Mouse (Mus musculus) CH12.LX (cell line): ENCODE measurements around the gene Sec1. TPM values are rescaled to one million over a fixed set of nuclear protein-coding genes. Genes with fewer than 3 reads are reported as not detected.
A peak's percentile ranks its signal among the peaks of the same experiment; 100 is the strongest.

Experiments
- DNase-seq: peaks from one replicate; pipeline ENCODE4 v3.0.0-alpha.2; 2013; ENCODE audit errors: extremely low read depth
- H3K27ac ChIP-seq: 2 replicates; pipeline ENCODE4 v1.5.1; 2012; ENCODE audit warnings: low read depth, mild to moderate bottlenecking, control low read depth, moderate library complexity; ENCODE audit not compliant: insufficient read depth
- H3K27me3 ChIP-seq: replicated peaks from 2 replicates; pipeline ENCODE3; 2012; ENCODE audit warnings: inconsistent platforms
- H3K36me3 ChIP-seq, 2 experiments: replicated peaks in 1 of 2; 2 replicates each; pipeline versions ENCODE3 to v1.6.1; 2012; ENCODE audit warnings: inconsistent platforms in 1 of 2, low read length in 1 of 2, mild to moderate bottlenecking in 1 of 2, mixed read lengths in 1 of 2, moderate library complexity in 1 of 2; ENCODE audit not compliant: control insufficient read depth in 1 of 2, insufficient read depth in 1 of 2
- H3K4me1 ChIP-seq, 2 experiments: 2 replicates each; pipeline ENCODE4 v1.6.1; 2012; ENCODE audit warnings: inconsistent platforms in 1 of 2, moderate library complexity in 1 of 2; ENCODE audit not compliant: insufficient read depth in 2 of 2, control insufficient read depth in 1 of 2
- H3K4me2 ChIP-seq: 2 replicates; pipeline ENCODE4 v1.6.1; 2012; ENCODE audit warnings: low read depth, mild to moderate bottlenecking, control low read depth; ENCODE audit not compliant: poor library complexity, insufficient read depth, severe bottlenecking
- H3K4me3 ChIP-seq, 3 experiments: fragments of 150-350 bp in 1 of 3; sonication (generic) in 1 of 3; replicated peaks in 1 of 3; 2 replicates each; pipeline versions ENCODE3 to v1.5.1; 2011 to 2012; ENCODE audit warnings: low read depth in 2 of 3, low read length in 2 of 3, mild to moderate bottlenecking in 2 of 3, moderate library complexity in 2 of 3, control low read depth in 1 of 3, improper control_type of control experiment in 1 of 3, inconsistent platforms in 1 of 3, mixed read lengths in 1 of 3; ENCODE audit not compliant: poor library complexity in 1 of 3
- H3K79me2 ChIP-seq: replicated peaks from 2 replicates; pipeline ENCODE4 v1.6.1; 2012; ENCODE audit warnings: mild to moderate bottlenecking, moderate library complexity; ENCODE audit not compliant: control insufficient read depth, poor library complexity, insufficient read depth, severe bottlenecking; ENCODE audit errors: extremely low read depth
- H3K9ac ChIP-seq: 2 replicates; pipeline ENCODE4 v1.6.1; 2012; ENCODE audit warnings: low read depth, mild to moderate bottlenecking, control low read depth, moderate library complexity; ENCODE audit not compliant: insufficient read depth
- H3K9me3 ChIP-seq: replicated peaks from 2 replicates; pipeline ENCODE3; 2012; ENCODE audit warnings: low read length, inconsistent platforms, mixed read lengths
- BHLHE40 ChIP-seq: IDR thresholded peaks from 2 replicates; pipeline ENCODE4 v1.6.1; 2011; ENCODE audit warnings: mild to moderate bottlenecking, low read depth, low read length, improper control_type of control experiment
- CHD1 ChIP-seq: IDR thresholded peaks from 2 replicates; pipeline ENCODE4 v1.6.1; 2012; ENCODE audit warnings: low read depth, low read length, improper control_type of control experiment, inconsistent platforms
- E2F4 ChIP-seq: IDR thresholded peaks from 2 replicates; pipeline ENCODE4 v1.6.1; 2011; ENCODE audit warnings: low read depth, low read length, improper control_type of control experiment; ENCODE audit not compliant: insufficient replicate concordance
- ELF1 ChIP-seq: IDR thresholded peaks from 2 replicates; pipeline ENCODE4 v1.6.1; 2014; ENCODE audit warnings: low read depth, mild to moderate bottlenecking, inconsistent platforms, low read length, improper control_type of control experiment
- EP300 ChIP-seq: IDR thresholded peaks from 2 replicates; pipeline ENCODE4 v1.6.1; 2011; ENCODE audit warnings: low read length, improper control_type of control experiment
- ETS1 ChIP-seq: conservative IDR thresholded peaks from 2 replicates; pipeline ENCODE4 v1.6.1; 2012; ENCODE audit warnings: low read depth, mild to moderate bottlenecking, inconsistent platforms, low read length, improper control_type of control experiment, moderate library complexity
- GABPA ChIP-seq: IDR thresholded peaks from 2 replicates; pipeline ENCODE4 v1.6.1; 2012; ENCODE audit warnings: low read depth, low read length, improper control_type of control experiment, inconsistent platforms; ENCODE audit not compliant: insufficient replicate concordance
- HCFC1 ChIP-seq: IDR thresholded peaks from 2 replicates; pipeline ENCODE4 v1.6.1; 2012; ENCODE audit warnings: low read depth, mild to moderate bottlenecking, inconsistent platforms, low read length, improper control_type of control experiment
- IRF4 ChIP-seq: IDR thresholded peaks from 2 replicates; pipeline ENCODE4 v1.6.1; 2014; ENCODE audit warnings: low read depth, mild to moderate bottlenecking, inconsistent platforms, low read length, improper control_type of control experiment
- JUND ChIP-seq: conservative IDR thresholded peaks from 2 replicates; pipeline ENCODE4 v1.6.1; 2011; ENCODE audit warnings: low read depth, low read length, improper control_type of control experiment
- KAT2A ChIP-seq: IDR thresholded peaks from 2 replicates; pipeline ENCODE4 v1.6.1; 2012; ENCODE audit warnings: low read length, improper control_type of control experiment, inconsistent platforms; ENCODE audit not compliant: insufficient replicate concordance
- MAFK ChIP-seq: IDR thresholded peaks from 2 replicates; pipeline ENCODE4 v1.6.1; 2011; ENCODE audit warnings: low read length, improper control_type of control experiment; ENCODE audit not compliant: insufficient replicate concordance
- MEF2A ChIP-seq: IDR thresholded peaks from 2 replicates; pipeline ENCODE4 v1.6.1; 2014; ENCODE audit warnings: low read depth, mild to moderate bottlenecking, inconsistent platforms, low read length, improper control_type of control experiment, borderline replicate concordance
- MXI1 ChIP-seq: IDR thresholded peaks from 2 replicates; pipeline ENCODE4 v1.6.1; 2011; ENCODE audit warnings: mild to moderate bottlenecking, low read depth, low read length, improper control_type of control experiment
- MYC ChIP-seq: IDR thresholded peaks from 2 replicates; pipeline ENCODE4 v1.6.1; 2011; ENCODE audit warnings: low read depth, mild to moderate bottlenecking, improper control_type of control experiment, low read length
- NELFE ChIP-seq: IDR thresholded peaks from 2 replicates; pipeline ENCODE4 v1.6.1; 2011; ENCODE audit warnings: low read depth, low read length, improper control_type of control experiment
- PAX5 ChIP-seq: IDR thresholded peaks from 2 replicates; pipeline ENCODE4 v1.6.1; 2012; ENCODE audit warnings: low read length, inconsistent platforms, mixed read lengths
- POLR2A ChIP-seq: IDR thresholded peaks from 2 replicates; pipeline ENCODE4 v1.6.1; 2011; ENCODE audit warnings: low read depth, mild to moderate bottlenecking, improper control_type of control experiment, low read length
- POLR2AphosphoS2 ChIP-seq: IDR thresholded peaks from 2 replicates; pipeline ENCODE4 v1.6.1; 2011; ENCODE audit warnings: low read depth, low read length, improper control_type of control experiment
- RAD21 ChIP-seq: IDR thresholded peaks from 2 replicates; pipeline ENCODE4 v1.6.1; 2011; ENCODE audit warnings: low read depth, mild to moderate bottlenecking, low read length, improper control_type of control experiment, moderate library complexity
- RCOR1 ChIP-seq: conservative IDR thresholded peaks from 2 replicates; pipeline ENCODE4 v1.6.1; 2012; ENCODE audit warnings: low read depth, mild to moderate bottlenecking, inconsistent platforms, low read length, improper control_type of control experiment
- SIN3A ChIP-seq: IDR thresholded peaks from 2 replicates; pipeline ENCODE4 v1.6.1; 2012; ENCODE audit warnings: low read length, improper control_type of control experiment, inconsistent platforms
- TBP ChIP-seq: conservative IDR thresholded peaks from 2 replicates; pipeline ENCODE4 v1.6.1; 2011; ENCODE audit warnings: low read depth, low read length, improper control_type of control experiment
- TCF12 ChIP-seq: IDR thresholded peaks from 2 replicates; pipeline ENCODE4 v1.6.1; 2014; ENCODE audit warnings: low read depth, mild to moderate bottlenecking, inconsistent platforms, low read length, improper control_type of control experiment
- UBTF ChIP-seq: IDR thresholded peaks from 2 replicates; pipeline ENCODE4 v1.6.1; 2012; ENCODE audit warnings: low read depth, mild to moderate bottlenecking, inconsistent platforms, low read length, improper control_type of control experiment, moderate library complexity
- USF1 ChIP-seq: IDR thresholded peaks from 2 replicates; pipeline ENCODE4 v1.6.1; 2014; ENCODE audit warnings: low read depth, mild to moderate bottlenecking, inconsistent platforms, low read length, improper control_type of control experiment
- ZC3H11A ChIP-seq: IDR thresholded peaks from 2 replicates; pipeline ENCODE4 v1.6.1; 2012; ENCODE audit warnings: low read depth, mild to moderate bottlenecking, inconsistent platforms, low read length, improper control_type of control experiment
- ZKSCAN1 ChIP-seq: IDR thresholded peaks from 2 replicates; pipeline ENCODE4 v1.6.1; 2012; ENCODE audit warnings: low read depth, inconsistent platforms, low read length, improper control_type of control experiment, borderline replicate concordance
- ZMIZ1 ChIP-seq: IDR thresholded peaks from 2 replicates; pipeline ENCODE4 v1.6.1; 2012; ENCODE audit warnings: low read depth, mild to moderate bottlenecking, inconsistent platforms, low read length, improper control_type of control experiment
- dilution Hi-C: fragments of 300-500 bp; cut with MboI; formaldehyde crosslinking; loops from 2 replicates; pipeline ENCODE4 v1.14.3; 2020; ENCODE audit warnings: low sequenced_read_pairs; ENCODE audit not compliant: extremely low pct_unique_long_range_greater_than_20kb, extremely low pct_ligation_motif_present
- in situ Hi-C: fragments of 300-500 bp; cut with MboI; formaldehyde crosslinking; loops from 3 replicates; pipeline ENCODE4 v1.14.3; 2019; ENCODE audit warnings: low sequenced_read_pairs, low pct_ligation_motif_present, low pct_unique_long_range_greater_than_20kb, mixed read lengths
- polyA plus RNA-seq: library from polyadenylated mRNA; unstranded; fragments of >175 nt; gene quantifications from 2 replicates; pipeline ENCODE4 v1.2.1, GENCODE M21; 2012; ENCODE audit warnings: low read depth; ENCODE audit not compliant: insufficient read length
- total RNA-seq, 2 experiments: library from RNA; depleted of rRNA; stranded (reverse); fragments of 300-350 nt in 1 of 2; fragments of >200 nt in 1 of 2; gene quantifications; 2 replicates each; pipeline ENCODE4 v1.2.3; 2012 to 2014

The Sec1 gene
- total and polyA plus RNA-seq, 3 experiments = 0.08 to 0.33 (median 0.26) TPM

DNA sequence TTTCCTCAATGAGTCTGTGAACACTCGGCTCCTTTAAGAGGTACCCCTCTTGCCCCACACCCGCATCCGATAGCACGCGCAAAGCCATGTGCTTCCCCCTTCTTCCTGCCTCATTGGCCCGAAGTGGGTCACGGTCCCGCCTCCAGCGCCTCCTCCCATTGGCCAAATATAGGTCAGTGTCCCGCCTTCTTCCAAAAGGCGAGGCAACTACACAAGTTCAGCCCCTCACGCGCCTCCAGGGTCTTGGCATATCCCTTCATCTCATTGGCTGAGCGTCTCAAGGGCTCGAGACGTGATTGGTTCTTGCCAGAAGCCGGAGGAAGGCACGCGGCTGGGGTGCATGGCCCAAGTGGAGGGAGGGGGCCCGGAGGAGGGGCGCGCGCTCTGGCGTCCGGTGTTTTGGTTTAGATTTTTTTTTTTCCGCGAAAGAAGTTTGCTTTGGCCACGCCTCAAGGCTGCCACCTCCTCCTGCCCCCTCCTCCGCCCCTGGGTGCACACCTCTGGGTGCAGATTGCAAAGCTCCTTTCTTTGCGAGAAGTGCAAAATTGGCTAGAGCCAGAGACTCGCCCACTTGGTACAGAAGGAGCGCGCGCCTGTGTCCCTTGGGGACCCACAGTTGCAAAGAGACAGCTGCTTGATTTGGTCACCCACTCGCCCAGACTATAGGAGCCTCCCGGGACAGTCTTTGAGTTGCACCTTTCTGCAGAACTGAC is 10.7 kb upstream of the Sec1 start, which contains the start of gene Dbp (continued):
- TF ChIP-seq EP300 = no peak
- TF ChIP-seq IRF4 = no peak
- TF ChIP-seq ZKSCAN1 = no peak
- TF ChIP-seq GABPA = no peak
- peak; percentile 99 for TF ChIP-seq MYC
- TF ChIP-seq POLR2AphosphoS2 = no peak
- no peak for TF ChIP-seq JUND
- TF ChIP-seq NELFE = no peak
- TF ChIP-seq MAFK = no peak
- peak; percentile 76 for TF ChIP-seq USF1
- TF ChIP-seq TCF12 = 0 out of 2 replicates have a peak, but pooled peaks have one; percentile 15
- TF ChIP-seq RAD21 = no peak
- no peak for TF ChIP-seq KAT2A
- TF ChIP-seq PAX5 = no peak
- 0 out of 2 replicates have a peak, but pooled peaks have one; percentile 5 for TF ChIP-seq E2F4
- TF ChIP-seq SIN3A = peak; percentile 78; the same call in 1 of the 2 replicates
- TF ChIP-seq ELF1 = peak; percentile 58
- TF ChIP-seq MXI1 = peak; percentile 87
- no peak for TF ChIP-seq POLR2A

GRCm38 (mm10) chr7:45704046-45704559 is 9.9 kb upstream of the Sec1 start:
- H3K4me2 ChIP-seq = peak overlapping the region; percentile 91
- no peaks in the 10 kb centered on the region for H3K27me3 ChIP-seq
- DNase-seq = peak; percentile 88
- H3K79me2 ChIP-seq = no peaks in the 10 kb centered on the region
- in situ Hi-C loops = no loop called here
- no peak for TF ChIP-seq ZC3H11A
- peak; percentile 80; the same call in 1 of the 2 replicates for TF ChIP-seq MYC
- peak; percentile 80 for TF ChIP-seq POLR2A
- no peak for TF ChIP-seq ELF1
- TF ChIP-seq HCFC1 = 0 out of 2 replicates have a peak, but pooled peaks have one; percentile 15
- TF ChIP-seq SIN3A = peak; percentile 87
- TF ChIP-seq MXI1 = peak; percentile 43; the same call in 1 of the 2 replicates
- peak; percentile 30; the same call in 1 of the 2 replicates for TF ChIP-seq ETS1
- no peak for TF ChIP-seq UBTF
- 0 out of 2 replicates have a peak, but pooled peaks have one; percentile 46 for TF ChIP-seq IRF4
- TF ChIP-seq USF1 = no peak
- 0 out of 2 replicates have a peak, but pooled peaks have one; percentile 33 for TF ChIP-seq KAT2A
- peak; percentile 99 for TF ChIP-seq CHD1
- peak; percentile 49; the same call in 1 of the 2 replicates for TF ChIP-seq MEF2A
- peak; percentile 66; the same call in 1 of the 2 replicates for TF ChIP-seq NELFE
- TF ChIP-seq ZMIZ1 = 0 out of 2 replicates have a peak, but pooled peaks have one; percentile 73
- 0 out of 2 replicates have a peak, but pooled peaks have one; percentile 62 for TF ChIP-seq POLR2AphosphoS2
- 0 out of 2 replicates have a peak, but pooled peaks have one; percentile 54 for TF ChIP-seq TBP
- no peak for TF ChIP-seq EP300
- 0 out of 2 replicates have a peak, but pooled peaks have one; percentile 61 for TF ChIP-seq RCOR1
- TF ChIP-seq BHLHE40 = 0 out of 2 replicates have a peak, but pooled peaks have one; percentile 29
- peak; percentile 67; the same call in 1 of the 2 replicates for TF ChIP-seq TCF12
- peaks cover 3 to 61% of the 10 kb centered on the region in 2 experiments; a peak in 3 of 4 replicates for H3K4me1 ChIP-seq
- peak overlapping the region; percentile 66 for H3K27ac ChIP-seq
- peaks cover 0 to 4% of the 10 kb centered on the region in 2 experiments for H3K36me3 ChIP-seq
- H3K4me3 ChIP-seq = peak overlapping the region; percentile 44 to 55 (median 46)
- dilution Hi-C loops = no loop called here
- H3K9me3 ChIP-seq = no peaks in the 10 kb centered on the region
- H3K9ac ChIP-seq = peak overlapping the region; percentile 58; the same call in 1 of the 2 replicates
